Mouse (Mus musculus) spleen, postnatal 10 days (tissue): ENCODE measurements around the gene Ccr10.
A peak's percentile ranks its signal among the peaks of the same experiment; 100 is the strongest.

Experiments used
- DNase-seq, 2 experiments: peaks; one replicate each; pipeline ENCODE4 v3.0.0; 2021 to 2022; ENCODE audit warnings: low spot score in 2 of 2

Ccr10 gene

GRCm38 (mm10) chr11:101188166-101188805, 13.0 kb upstream of the Ccr10 start:
- no peak for DNase-seq

- DNase-seq: peak in 1 of 2 experiments; percentile 11
These were observed 12.3 kb upstream of the Ccr10 start for GRCm38 (mm10) chr11:101187541-101187940.

- DNase-seq: no peak
These were observed 11.4 kb upstream of the Ccr10 start for GRCm38 (mm10) chr11:101186526-101187247.

- DNase-seq: no peak
These were observed 10.2 kb upstream of the Ccr10 start for GRCm38 (mm10) chr11:101185441-101185840.

- no peak for DNase-seq
These were observed 9.7 kb upstream of the Ccr10 start for GRCm38 (mm10) chr11:101184984-101185383.

- DNase-seq: no peak
These were observed 7.7 kb upstream of the Ccr10 start for GRCm38 (mm10) chr11:101182771-101183517.

- DNase-seq: no peak
These were observed 6.7 kb upstream of the Ccr10 start for GRCm38 (mm10) chr11:101181961-101182360.

GRCm38 (mm10) chr11:101180846-101181740, 5.8 kb upstream of the Ccr10 start:
- DNase-seq: peak; percentile 54 to 80

GRCm38 (mm10) chr11:101180261-101180660, 5.0 kb upstream of the Ccr10 start:
- DNase-seq: no peak

GRCm38 (mm10) chr11:101179306-101179705, 4.1 kb upstream of the Ccr10 start:
- DNase-seq: no peak

GRCm38 (mm10) chr11:101178061-101179058, 3.1 kb upstream of the Ccr10 start:
- no peak for DNase-seq

GRCm38 (mm10) chr11:101176933-101177773, 1.9 kb upstream of the Ccr10 start:
- DNase-seq: peak in 1 of 2 experiments; percentile 82

GRCm38 (mm10) chr11:101176117-101176691, 961 bp upstream of the Ccr10 start:
- no peak for DNase-seq

- DNase-seq: no peak
These were observed 433 bp upstream of the Ccr10 start for GRCm38 (mm10) chr11:101175636-101176116.

- DNase-seq: no peak
These were observed 876 bp downstream of the Ccr10 start for GRCm38 (mm10) chr11:101174389-101174745.

- peak in 1 of 2 experiments; percentile 79 for DNase-seq
These were observed 1.4 kb downstream of the Ccr10 start for GRCm38 (mm10) chr11:101173631-101174388.

- no peak for DNase-seq
These were observed 2.1 kb downstream of the Ccr10 start for GRCm38 (mm10) chr11:101173112-101173511.

- no peak for DNase-seq
These were observed 2.8 kb downstream of the Ccr10 start for GRCm38 (mm10) chr11:101172434-101172815.
